Mouse (Mus musculus) gastrocnemius, postnatal 10 days (tissue): ENCODE results near the gene Tmprss2. TPM values are rescaled to one million over a fixed set of nuclear protein-coding genes. Genes with fewer than 3 reads are reported as not detected.
"Not testable (repeated sequence)": the region's sequence is repeated elsewhere in the genome, so short reads cannot be mapped to it uniquely, and the experiment has no call there.

Source experiments
- DNase-seq: peaks from one replicate; pipeline ENCODE4 v3.0.0; 2021; ENCODE audit warnings: mixed read lengths
- total RNA-seq, 2 experiments: library from RNA; stranded (reverse); gene quantifications; 2 replicates each; pipeline ENCODE4 v1.2.3; 2021

Tmprss2 gene
- total RNA-seq, 2 experiments from 2014 or later: not detected

- DNase-seq: not testable (repeated sequence)
Observed at GRCm38 (mm10) chr16:97582876-97583275, 28.1 kb downstream of the Tmprss2 start.

- DNase-seq: no peak
Observed at GRCm38 (mm10) chr16:97569426-97569825, 41.6 kb downstream of the Tmprss2 start.

- peak; percentile 63 for DNase-seq
Observed at GRCm38 (mm10) chr16:97568662-97569061, 42.3 kb downstream of the Tmprss2 start.

GRCm38 (mm10) chr16:97544340-97544739 is 66.7 kb downstream of the Tmprss2 start:
- no peak for DNase-seq

GRCm38 (mm10) chr16:97536859-97537258 is 74.1 kb downstream of the Tmprss2 start:
- no peak for DNase-seq

GRCm38 (mm10) chr16:97535808-97536413 is 75.1 kb downstream of the Tmprss2 start:
- peak; percentile 56 for DNase-seq

GRCm38 (mm10) chr16:97534876-97535461 is 76.0 kb downstream of the Tmprss2 start:
- DNase-seq: peak; percentile 21

GRCm38 (mm10) chr16:97534448-97534847 is 76.5 kb downstream of the Tmprss2 start:
- DNase-seq: no peak

- DNase-seq: no peak
Observed at GRCm38 (mm10) chr16:97533751-97534150, 77.2 kb downstream of the Tmprss2 start.

GRCm38 (mm10) chr16:97533126-97533525 is 77.9 kb downstream of the Tmprss2 start:
- DNase-seq: no peak

- no peak for DNase-seq
Observed at GRCm38 (mm10) chr16:97529241-97529640, 81.8 kb downstream of the Tmprss2 start.

GRCm38 (mm10) chr16:97523024-97523423 is 88.0 kb downstream of the Tmprss2 start:
- peak; percentile 49 for DNase-seq

- no peak for DNase-seq
Observed at GRCm38 (mm10) chr16:97521983-97522382, 89.0 kb downstream of the Tmprss2 start.

GRCm38 (mm10) chr16:97516341-97516740 is 94.7 kb downstream of the Tmprss2 start:
- no peak for DNase-seq

Other genes with a start within 250 kb of the Tmprss2 start
- under 1 TPM; 0.38 to 0.99 TPM for gene Mx1, start 148.3 kb downstream of the Tmprss2 start, total RNA-seq
- gene Fam3b, start 96.4 kb downstream of the Tmprss2 start, total RNA-seq: not detected
- gene Ripk4, start 152.6 kb upstream of the Tmprss2 start, total RNA-seq: not detected
- 1 to 10 TPM; 4.9 to 8.4 TPM for gene Prdm15, start 240.7 kb upstream of the Tmprss2 start, total RNA-seq